Mouse (Mus musculus) limb, embryonic 12.5 days (tissue): ENCODE data around the gene Isg20l2. TPM values are rescaled to one million over a fixed set of nuclear protein-coding genes. Genes with fewer than 3 reads are reported as not detected.

Source experiments
- ATAC-seq: fragments of 200-750 bp; cut with Nextera tagmentation; 2 replicates; pipeline ENCODE4 v1.8.0; 2017; ENCODE audit warnings: low read depth, moderate TSS enrichment; ENCODE audit not compliant: insufficient number of reproducible peaks, insufficient read depth, low FRiP score, low TSS enrichment
- H3K27ac ChIP-seq: fragments of 300-500 bp; sonication (generic); 2 replicates; pipeline ENCODE4 v1.5.1; 2016; ENCODE audit warnings: mild to moderate bottlenecking, moderate library complexity
- H3K27me3 ChIP-seq: fragments of 300-500 bp; sonication (generic); 2 replicates; pipeline ENCODE4 v1.6.1; 2016; ENCODE audit warnings: mild to moderate bottlenecking, moderate library complexity
- H3K36me3 ChIP-seq: fragments of 300-500 bp; sonication (generic); 2 replicates; pipeline ENCODE4 v1.6.1; 2016; ENCODE audit warnings: mild to moderate bottlenecking, moderate library complexity
- H3K4me1 ChIP-seq: fragments of 300-500 bp; sonication (generic); replicated peaks from 2 replicates; pipeline ENCODE4 v1.6.1; 2016
- H3K4me2 ChIP-seq: fragments of 300-500 bp; sonication (generic); 2 replicates; pipeline ENCODE4 v1.6.1; 2016; ENCODE audit warnings: mild to moderate bottlenecking, moderate library complexity
- H3K4me3 ChIP-seq: fragments of 300-500 bp; sonication (generic); replicated peaks from 2 replicates; pipeline ENCODE4 v1.5.1; 2016; ENCODE audit warnings: mild to moderate bottlenecking
- H3K9ac ChIP-seq: fragments of 300-500 bp; sonication (generic); replicated peaks from 2 replicates; pipeline ENCODE4 v1.6.1; 2016; ENCODE audit warnings: mild to moderate bottlenecking, moderate library complexity
- H3K9me3 ChIP-seq: fragments of 300-500 bp; sonication (generic); 2 replicates; pipeline ENCODE4 v1.6.1; 2016; ENCODE audit warnings: mild to moderate bottlenecking, moderate library complexity
- WGBS: fragments of 180-500 bp; shearing (Covaris S2); methylation state at CpG from one replicate; pipeline ENCODE4 v1.1.7; 2016; 5-methylcytosine and 5-hydroxymethylcytosine counted together
- polyA plus RNA-seq: library from polyadenylated mRNA; unstranded; fragments of >200 nt; fragmentation: Nextera tagmentation; extraction: Ambion mirVana; gene quantifications from 2 replicates; pipeline ENCODE4 v1.2.1, GENCODE M21; 2016

Isg20l2 gene
- polyA plus RNA-seq, 1 experiment from 2014 or later, result 83.2 TPM

GRCm38 (mm10) chr3:87989935-87990334, 59.8 kb downstream of the Isg20l2 start:
- Histone ChIP-seq H3K27ac (no peak overlapping the region), H3K4me1 (peaks cover 32% of the 10 kb centered on the region), H3K4me2 (no peak overlapping the region), H3K27me3 (peaks cover 74% of the 10 kb centered on the region), H3K4me3 (no peak overlapping the region), H3K9ac (no peak overlapping the region), H3K9me3 (no peaks in the 10 kb centered on the region), H3K36me3 (no peaks in the 10 kb centered on the region)
- WGBS, result 33% methylated on average over 10 of the region's 10 CpGs
- no peak for ATAC-seq

Other genes starting within 250 kb of the Isg20l2 start
- 0.33 and 0.39 TPM in 2 replicates for gene Lrrc71, start 181.7 kb upstream of the Isg20l2 start, polyA plus RNA-seq
- gene Ntrk1, start 135.2 kb upstream of the Isg20l2 start, polyA plus RNA-seq, result 1.5 and 5.1 TPM in 2 replicates
- gene Insrr, start 133.4 kb upstream of the Isg20l2 start, polyA plus RNA-seq, result 0.40 and 0.44 TPM in 2 replicates
- gene Pear1, start 106.0 kb upstream of the Isg20l2 start, polyA plus RNA-seq, result 12.0 and 14.2 TPM in 2 replicates
- gene Sh2d2a, start 83.6 kb upstream of the Isg20l2 start, polyA plus RNA-seq, result not detected in 2 replicates
- gene Prcc, start 44.7 kb upstream of the Isg20l2 start, polyA plus RNA-seq, result 15.8 and 16.2 TPM in 2 replicates
- 286 and 294 TPM in 2 replicates for gene Hdgf, start 24.0 kb upstream of the Isg20l2 start, polyA plus RNA-seq
- 80.4 and 85.9 TPM in 2 replicates for gene Mrpl24, start 10.8 kb upstream of the Isg20l2 start, polyA plus RNA-seq
- gene Rrnad1, start 403 bp downstream of the Isg20l2 start, polyA plus RNA-seq, result 22.4 and 26.5 TPM in 2 replicates
- gene Crabp2, start 18.4 kb downstream of the Isg20l2 start, polyA plus RNA-seq, result 614 and 667 TPM in 2 replicates
- gene Nes, start 40.8 kb downstream of the Isg20l2 start, polyA plus RNA-seq, result 29.4 and 32.5 TPM in 2 replicates
- 0.13 and 0.65 TPM in 2 replicates for gene Bcan, start 69.9 kb downstream of the Isg20l2 start, polyA plus RNA-seq
- gene Hapln2, start 97.3 kb downstream of the Isg20l2 start, polyA plus RNA-seq, result 0.10 and 0.12 TPM in 2 replicates
- gene Gpatch4, start 112.8 kb downstream of the Isg20l2 start, polyA plus RNA-seq, result 30.8 and 31.1 TPM in 2 replicates
- 179 and 185 TPM in 2 replicates for gene Naxe, start 128.2 kb downstream of the Isg20l2 start, polyA plus RNA-seq
- not detected in 2 replicates for gene Ttc24, start 148.0 kb downstream of the Isg20l2 start, polyA plus RNA-seq
- 24.3 and 25.6 TPM in 2 replicates for gene Iqgap3, start 151.7 kb downstream of the Isg20l2 start, polyA plus RNA-seq
- 12.1 and 14.3 TPM in 2 replicates for gene Mef2d, start 212.1 kb downstream of the Isg20l2 start, polyA plus RNA-seq